Mouse (Mus musculus) testis, adult 2 months (tissue): Measurements from ENCODE around the gene Dek.

Experiments
- CTCF ChIP-seq: fragments of 200-500 bp; IDR thresholded peaks from 2 replicates; pipeline ENCODE4 v1.5.1; 2012; ENCODE audit warnings: low read depth, mild to moderate bottlenecking, inconsistent platforms, low read length, moderate library complexity; ENCODE audit not compliant: control insufficient read depth, insufficient read depth, insufficient replicate concordance
- POLR2A ChIP-seq: fragments of 200-500 bp; IDR thresholded peaks from 2 replicates; pipeline ENCODE4 v1.6.1; 2012; ENCODE audit warnings: low read depth, mild to moderate bottlenecking, inconsistent platforms, low read length, moderate library complexity; ENCODE audit not compliant: control insufficient read depth

DNA sequence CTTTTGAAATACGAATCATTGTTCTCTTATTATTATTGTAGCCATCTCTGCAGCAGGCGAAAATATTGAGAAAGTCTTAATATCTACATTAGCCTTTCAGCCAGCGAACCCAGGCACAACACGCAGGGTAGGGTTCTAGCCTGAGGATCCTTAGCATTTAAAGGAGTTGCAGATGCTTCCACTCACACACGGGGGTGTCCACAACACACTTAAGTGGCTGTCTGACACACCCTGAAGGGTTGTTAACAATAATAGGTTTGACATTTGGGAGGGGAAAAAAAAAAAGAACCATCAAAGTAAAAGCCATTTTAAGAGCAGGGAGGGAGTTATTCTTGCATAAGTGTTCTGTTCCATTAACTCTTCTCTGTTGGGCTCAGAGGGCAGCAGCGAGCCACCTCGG, 40.4 kb upstream of the Dek start:
- no peak for TF ChIP-seq CTCF
- TF ChIP-seq POLR2A: no peak
